Mouse (Mus musculus): ENCODE data around the gene Vps72. TPM values are rescaled to one million over a fixed set of nuclear protein-coding genes. Genes with fewer than 3 reads are reported as not detected.
"Not testable (repeated sequence)": the region's sequence is repeated elsewhere in the genome, so short reads cannot be mapped to it uniquely, and the experiment has no call there.

Vps72 gene
- 33.6 and 37.3 TPM in 2 replicates for total RNA-seq (2015)
- 74.0 and 77.3 TPM in 2 replicates for total RNA-seq (2017)

DNA sequence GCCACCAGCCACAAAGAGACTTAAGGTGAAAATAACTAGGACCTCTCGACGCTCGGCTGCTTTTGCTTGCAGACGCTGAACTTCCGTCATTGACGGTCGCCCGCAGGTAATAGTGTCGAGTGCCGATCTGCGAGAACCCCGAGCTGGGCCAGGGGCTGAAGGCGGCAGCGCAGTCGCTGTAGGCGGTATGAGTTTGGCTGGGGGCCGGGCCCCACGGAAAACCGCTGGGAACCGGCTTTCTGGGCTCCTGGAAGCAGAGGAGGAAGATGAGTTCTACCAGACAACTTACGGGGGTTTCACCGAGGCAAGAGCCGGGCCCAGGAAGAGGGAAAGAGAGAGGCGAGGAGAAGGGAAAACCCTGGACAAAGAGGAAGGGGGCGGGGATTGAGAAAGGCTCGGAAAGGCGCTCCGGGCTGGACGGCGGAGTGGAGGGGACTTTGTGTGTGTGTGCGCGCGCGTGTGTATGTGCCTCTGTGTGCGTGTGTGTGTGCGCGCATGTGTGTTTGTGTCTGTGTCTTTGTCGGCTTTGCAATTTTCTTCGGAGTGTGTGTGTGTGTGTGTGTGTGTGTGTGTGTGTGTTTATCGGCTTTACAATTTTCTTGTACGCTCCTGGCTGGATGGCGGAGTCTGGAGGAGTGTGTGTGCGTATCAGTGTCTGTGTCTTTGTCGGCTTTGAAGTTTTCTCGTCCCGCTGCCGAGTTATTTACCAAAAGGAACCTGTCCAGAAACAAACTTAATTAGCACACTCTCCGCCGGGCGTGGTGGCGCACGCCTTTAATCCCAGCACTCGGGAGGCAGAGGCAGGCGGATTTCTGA is at the start of gene Vps72:
Vps72 (plus strand) TSS at position 112 of the 816 bp plus-strand sequence.
- ATAC-seq (ENCODE audit: poor library complexity, severe bottlenecking), result peak; percentile 90

GRCm38 (mm10) chr3:95063741-95064140 is 47.1 kb upstream of the Vps72 start:
- no peak for ATAC-seq (ENCODE audit: poor library complexity, severe bottlenecking)

DNA sequence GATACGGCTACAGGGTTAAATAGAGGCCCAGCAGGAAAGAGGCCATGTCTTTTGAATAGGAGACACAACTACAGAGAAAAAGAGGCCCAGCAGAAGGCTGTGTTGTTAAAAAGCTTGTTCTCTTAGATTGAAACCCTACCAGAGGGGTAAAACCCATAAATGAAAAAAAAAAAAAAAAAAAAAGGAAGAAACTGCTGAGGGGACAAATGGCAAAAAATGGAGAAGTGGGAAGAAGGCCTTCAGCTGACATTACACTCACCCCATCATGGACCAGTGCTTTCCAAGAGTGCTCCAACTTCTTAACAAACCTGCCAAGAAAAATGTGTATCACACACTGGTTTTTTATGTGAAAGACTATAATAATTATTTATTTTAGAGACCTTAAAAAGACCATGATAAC is 45.3 kb upstream of the Vps72 start:
- no peak for ATAC-seq (ENCODE audit: poor library complexity, severe bottlenecking)

DNA sequence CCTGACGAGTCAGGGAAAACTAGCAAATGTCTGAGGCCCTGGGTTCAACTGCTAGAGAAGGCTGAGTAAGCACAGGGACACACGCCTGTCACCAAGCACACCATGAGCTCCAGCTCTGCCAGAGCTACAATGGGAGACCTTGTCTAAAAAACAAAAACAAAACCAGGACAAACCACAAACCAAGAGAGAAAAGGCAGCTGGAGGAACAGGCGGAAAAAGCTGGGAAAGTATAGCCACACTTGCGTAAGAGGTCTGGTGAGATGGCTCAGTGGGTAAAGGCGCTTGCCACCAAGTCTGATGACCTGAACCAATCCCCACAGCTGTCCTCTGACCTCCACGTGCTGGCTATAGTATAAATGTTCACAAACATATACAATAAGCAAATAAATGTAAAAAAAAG is 44.7 kb upstream of the Vps72 start:
- no peak for ATAC-seq (ENCODE audit: poor library complexity, severe bottlenecking)

DNA sequence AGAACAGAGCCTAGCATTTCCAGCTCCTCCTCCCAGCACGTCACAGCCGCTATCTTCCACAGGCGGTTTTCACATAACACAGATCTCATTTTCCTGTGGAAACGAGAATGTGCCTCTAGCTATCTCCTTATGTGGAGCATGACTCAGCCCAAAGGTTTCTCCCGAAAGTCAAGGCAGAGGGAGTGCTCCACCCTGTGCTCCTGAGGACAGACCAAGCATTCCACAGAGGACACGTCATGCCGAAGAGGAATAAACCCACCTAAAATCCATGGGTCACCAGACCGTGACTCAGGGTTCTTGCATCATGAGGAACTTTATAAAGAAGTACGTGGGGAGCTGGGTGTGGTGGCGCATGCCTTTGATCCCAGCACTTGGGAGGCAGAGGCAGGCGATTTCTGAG is 44.3 kb upstream of the Vps72 start:
- ATAC-seq (ENCODE audit: poor library complexity, severe bottlenecking), result no peak

- ATAC-seq (ENCODE audit: poor library complexity, severe bottlenecking), result no peak
These were observed 39.2 kb upstream of the Vps72 start for GRCm38 (mm10) chr3:95071606-95072005.

- no peak for ATAC-seq (ENCODE audit: poor library complexity, severe bottlenecking)
These were observed 22.8 kb upstream of the Vps72 start for GRCm38 (mm10) chr3:95088071-95088470.

- ATAC-seq (ENCODE audit: poor library complexity, severe bottlenecking), result no peak
These were observed 10.0 kb upstream of the Vps72 start for GRCm38 (mm10) chr3:95100854-95101253.

- no peak for ATAC-seq (ENCODE audit: poor library complexity, severe bottlenecking)
These were observed 5.7 kb upstream of the Vps72 start for GRCm38 (mm10) chr3:95105121-95105520.

DNA sequence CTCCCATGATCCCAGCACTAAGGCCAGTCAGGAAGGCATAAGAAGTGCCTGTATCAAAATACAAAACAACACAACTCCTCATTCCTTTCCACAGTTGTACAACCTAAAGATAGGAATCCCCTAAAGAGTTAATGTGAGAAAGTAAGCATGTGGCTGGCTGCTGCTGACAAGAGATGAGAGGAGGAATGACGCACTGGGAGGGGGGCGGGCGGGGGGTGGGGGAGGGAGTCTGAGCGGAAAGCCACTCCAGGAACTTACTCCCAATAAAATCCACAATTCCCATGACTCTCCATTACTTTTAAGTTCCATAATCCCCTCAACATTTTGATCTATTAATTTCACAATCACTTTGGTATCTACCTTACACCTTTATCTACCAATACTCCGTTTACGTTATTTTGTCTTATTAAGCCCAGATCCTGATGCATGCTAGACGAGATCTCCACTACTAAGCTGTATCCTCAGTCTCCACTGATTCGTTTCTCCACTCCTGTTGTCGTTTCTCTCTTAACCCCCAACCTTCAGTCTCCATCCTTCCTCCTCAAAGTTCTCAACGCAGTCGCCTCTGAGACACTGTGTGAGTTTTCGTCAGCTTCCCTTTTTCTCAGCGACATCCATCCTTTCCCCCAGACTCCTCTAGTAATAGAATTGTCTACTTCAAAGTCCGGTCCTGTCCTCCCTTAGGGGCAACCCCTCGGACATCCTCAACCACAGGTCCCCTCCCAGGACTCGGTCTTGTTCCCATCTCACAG is 5.1 kb upstream of the Vps72 start:
- peak; percentile 10; the same call in 1 of the 2 replicates for ATAC-seq (ENCODE audit: poor library complexity, severe bottlenecking)

DNA sequence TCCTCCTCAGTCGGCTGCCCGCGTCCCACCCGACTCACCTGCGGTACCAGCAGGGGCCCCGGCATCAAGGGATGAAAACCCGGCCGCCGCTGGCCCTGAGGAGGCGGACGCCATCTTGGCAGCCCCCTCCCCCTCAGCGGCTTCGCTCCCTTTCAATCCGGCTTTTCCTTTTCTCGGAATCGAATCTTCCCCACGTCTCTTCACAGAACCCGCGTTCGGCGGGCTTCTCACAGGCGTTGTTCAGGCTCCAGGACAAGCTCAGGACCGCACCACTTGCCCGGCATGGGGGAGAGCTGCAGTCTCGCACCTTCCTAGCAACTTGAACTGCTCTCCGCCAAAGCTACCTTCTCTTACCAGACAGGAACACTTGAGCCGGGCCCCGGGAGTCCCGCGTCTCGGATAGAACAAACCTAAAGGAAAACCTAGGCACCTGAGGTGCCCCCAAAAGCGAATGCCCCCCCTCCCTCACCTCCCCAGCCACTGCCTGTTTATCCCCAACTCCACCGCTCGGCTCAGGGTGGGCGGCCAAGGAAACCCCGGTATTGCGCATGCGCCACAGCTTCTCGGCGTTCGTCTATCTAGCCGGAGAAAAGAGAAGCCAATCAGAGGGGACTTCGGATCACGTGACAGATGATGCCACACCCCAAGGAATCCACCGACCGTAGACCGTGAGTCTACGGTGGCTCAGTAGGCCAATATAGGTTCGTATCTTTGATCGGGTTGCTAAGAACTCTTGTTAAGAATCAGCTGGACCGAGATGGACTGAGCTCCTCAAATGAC is 4.3 kb upstream of the Vps72 start, which contains the start of gene Pip5k1a:
Pip5k1a (minus strand) TSS at position 593 of the 780 bp plus-strand sequence.
- peak; percentile 74 for ATAC-seq (ENCODE audit: poor library complexity, severe bottlenecking)

- ATAC-seq (ENCODE audit: poor library complexity, severe bottlenecking), result not testable (repeated sequence)
These were observed 3.5 kb upstream of the Vps72 start for GRCm38 (mm10) chr3:95107308-95107707.

- ATAC-seq (ENCODE audit: poor library complexity, severe bottlenecking), result no peak
These were observed 2.9 kb upstream of the Vps72 start for GRCm38 (mm10) chr3:95107898-95108297.

DNA sequence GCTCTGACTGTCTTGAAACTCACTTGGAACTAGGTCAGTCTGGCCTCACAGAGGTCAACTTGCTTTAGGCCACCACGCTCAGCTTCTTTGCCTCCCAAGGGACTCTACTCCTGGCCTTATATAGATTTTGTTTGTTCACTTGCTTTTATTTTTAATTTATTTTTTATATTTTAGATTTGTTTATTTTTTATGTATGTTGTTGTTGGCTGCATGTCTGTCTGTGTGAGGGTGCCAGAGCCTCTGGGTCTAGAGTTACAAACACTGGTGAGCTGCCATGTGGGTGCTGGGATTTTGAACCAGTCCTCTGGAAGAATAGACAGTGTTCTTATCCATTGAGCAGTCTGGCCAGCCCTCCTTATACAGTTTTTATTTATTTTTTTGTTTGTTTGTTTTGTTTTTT is 1.9 kb downstream of the Vps72 start:
- ATAC-seq (ENCODE audit: poor library complexity, severe bottlenecking), result no peak

DNA sequence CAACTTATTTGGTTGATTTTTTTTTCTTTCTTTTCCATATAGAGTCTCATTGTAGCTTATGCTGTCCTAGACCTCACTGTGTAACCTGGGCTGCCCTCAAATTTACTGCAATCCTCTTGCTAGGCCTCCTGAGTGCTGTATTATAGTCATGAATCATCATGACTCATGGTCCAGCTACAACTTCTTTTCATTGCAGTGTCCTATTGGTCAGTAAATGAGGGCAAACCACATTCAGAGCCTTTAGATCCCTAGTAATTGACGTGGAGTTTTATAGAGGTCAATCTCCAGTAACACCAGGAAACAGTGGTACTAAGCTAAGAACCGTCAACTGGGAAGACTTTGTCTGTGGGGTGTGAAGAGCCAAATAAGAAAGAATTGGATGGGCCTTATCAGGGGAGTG is 6.9 kb downstream of the Vps72 start:
- ATAC-seq (ENCODE audit: poor library complexity, severe bottlenecking), result no peak

DNA sequence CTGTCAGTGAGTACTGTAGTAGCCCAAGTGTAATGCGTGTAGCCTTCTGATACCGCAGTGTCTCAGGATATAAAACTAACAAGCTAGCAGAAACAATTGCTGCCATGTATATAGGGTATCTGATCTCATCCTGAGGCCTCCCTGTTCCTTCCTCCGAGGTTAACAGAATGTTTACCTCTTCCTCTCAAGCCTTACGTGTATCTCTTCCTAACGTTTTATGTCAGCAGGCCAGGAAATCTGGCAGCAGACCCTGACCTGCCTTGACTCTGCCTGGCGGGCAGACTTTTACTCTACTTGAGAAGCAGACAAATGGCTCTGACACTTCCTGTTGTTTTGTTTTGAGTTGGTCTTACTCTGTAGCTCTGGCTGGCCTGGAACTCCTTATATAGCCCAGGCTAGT is 10.8 kb downstream of the Vps72 start:
- no peak for ATAC-seq (ENCODE audit: poor library complexity, severe bottlenecking)

GRCm38 (mm10) chr3:95124246-95124645 is 13.4 kb downstream of the Vps72 start, which contains the start of gene Tmod4:
Tmod4 (plus strand) TSS chr3:95124476.
- peak; percentile 57 for ATAC-seq (ENCODE audit: poor library complexity, severe bottlenecking)

- ATAC-seq (ENCODE audit: poor library complexity, severe bottlenecking), result no peak
These were observed 14.2 kb downstream of the Vps72 start for GRCm38 (mm10) chr3:95124972-95125371.

DNA sequence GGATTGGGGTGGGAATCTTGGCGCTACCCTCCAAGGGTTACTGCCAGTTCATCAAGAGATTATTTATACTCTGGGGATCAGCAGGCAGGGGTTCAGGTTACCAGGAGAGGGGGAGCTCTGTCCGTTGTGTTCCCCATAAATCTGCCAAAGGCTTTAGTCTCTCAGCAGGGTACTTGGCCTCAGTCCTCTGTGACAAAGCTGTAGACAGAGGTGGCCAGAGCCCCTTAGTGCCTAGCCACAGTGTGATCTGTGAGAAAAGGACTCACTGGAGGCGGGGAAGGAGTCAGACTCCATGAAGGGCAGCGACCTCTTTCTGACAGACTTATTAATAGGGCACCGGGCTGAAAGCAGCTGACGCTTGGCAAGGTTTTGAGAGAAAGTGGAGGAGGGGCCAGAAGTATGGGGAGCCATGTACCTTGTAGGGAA is 18.4 kb downstream of the Vps72 start:
- no peak for ATAC-seq (ENCODE audit: poor library complexity, severe bottlenecking)

- no peak for ATAC-seq (ENCODE audit: poor library complexity, severe bottlenecking)
These were observed 19.3 kb downstream of the Vps72 start for GRCm38 (mm10) chr3:95130081-95130480.

DNA sequence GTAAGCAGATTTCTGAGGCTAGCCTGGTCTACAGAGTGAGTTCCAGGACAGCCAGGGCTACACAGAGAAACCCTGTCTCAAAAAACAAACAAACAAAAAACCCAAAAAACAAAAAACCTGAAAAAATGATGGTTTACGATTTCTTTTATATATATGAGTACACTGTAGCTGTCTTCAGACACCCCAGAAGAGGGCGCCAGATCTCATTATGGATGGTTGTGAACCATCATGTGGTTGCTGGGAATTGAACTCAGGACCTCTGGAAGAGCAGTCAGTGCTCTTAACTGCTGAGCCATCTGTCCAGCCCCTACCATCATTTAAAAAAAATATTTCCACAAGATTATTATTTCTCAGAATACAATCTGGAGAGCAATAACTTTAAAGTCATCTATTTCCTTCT is 21.6 kb downstream of the Vps72 start:
- ATAC-seq (ENCODE audit: poor library complexity, severe bottlenecking), result not testable (repeated sequence)
